Mouse (Mus musculus) ES-E14 (cell line): Measurements from ENCODE around the gene Lce1m. TPM values are rescaled to one million over a fixed set of nuclear protein-coding genes. Genes with fewer than 3 reads are reported as not detected.
"Not testable (repeated sequence)": the region's sequence is repeated elsewhere in the genome, so short reads cannot be mapped to it uniquely, and the experiment has no call there.

ENCODE experiments used
- DNase-seq: peaks from one replicate; pipeline ENCODE4 v3.0.0-alpha.2; 2013; ENCODE audit warnings: low read depth, low spot score
- H3K27ac ChIP-seq: 2 replicates; pipeline ENCODE4 v1.5.1; 2012; ENCODE audit warnings: low read depth, mild to moderate bottlenecking, low read length, moderate library complexity, mixed read lengths; ENCODE audit not compliant: poor library complexity, insufficient read depth, severe bottlenecking
- H3K36me3 ChIP-seq: 2 replicates; pipeline ENCODE4 v1.6.1; 2012; ENCODE audit warnings: mild to moderate bottlenecking, low read length, moderate library complexity, mixed read lengths; ENCODE audit not compliant: control insufficient read depth, poor library complexity, insufficient read depth, severe bottlenecking
- H3K4me1 ChIP-seq, 2 experiments: fragments of 150-350 bp in 1 of 2; sonication (generic) in 1 of 2; 2 replicates each; pipeline ENCODE4 v1.6.1; 2012; ENCODE audit warnings: low read length in 2 of 2, mild to moderate bottlenecking in 1 of 2, mixed read lengths in 1 of 2; ENCODE audit not compliant: control insufficient read depth in 2 of 2, insufficient read depth in 2 of 2, poor library complexity in 1 of 2
- H3K4me3 ChIP-seq, 2 experiments: fragments of 150-350 bp in 1 of 2; sonication (generic) in 1 of 2; 2 replicates each; pipeline ENCODE4 v1.5.1; 2012; ENCODE audit warnings: low read length in 2 of 2, low read depth in 1 of 2, mild to moderate bottlenecking in 1 of 2, mixed read lengths in 1 of 2; ENCODE audit not compliant: insufficient read depth in 1 of 2, poor library complexity in 1 of 2, severe bottlenecking in 1 of 2
- H3K9ac ChIP-seq: 2 replicates; pipeline ENCODE4 v1.6.1; 2012; ENCODE audit warnings: low read depth, mild to moderate bottlenecking, low read length, mixed read lengths; ENCODE audit not compliant: poor library complexity, insufficient read depth, severe bottlenecking
- H3K9me3 ChIP-seq: fragments of 150-350 bp; sonication (generic); 2 replicates; pipeline ENCODE4 v1.6.1; 2012; ENCODE audit warnings: low read depth, mild to moderate bottlenecking, low read length; ENCODE audit not compliant: control insufficient read depth, insufficient read depth
- CHD2 ChIP-seq: IDR thresholded peaks from 2 replicates; pipeline ENCODE4 v1.6.1; 2014; ENCODE audit warnings: mild to moderate bottlenecking, low read depth, low read length, inconsistent platforms
- HCFC1 ChIP-seq: IDR thresholded peaks from 2 replicates; pipeline ENCODE4 v1.6.1; 2012; ENCODE audit warnings: low read length, inconsistent platforms, borderline replicate concordance; ENCODE audit not compliant: insufficient read depth
- MAFK ChIP-seq: IDR thresholded peaks from 2 replicates; pipeline ENCODE4 v1.6.1; 2014; ENCODE audit warnings: mild to moderate bottlenecking, low read depth, low read length, inconsistent platforms; ENCODE audit not compliant: insufficient read depth
- ZC3H11A ChIP-seq: IDR thresholded peaks from 2 replicates; pipeline ENCODE4 v1.6.1; 2012; ENCODE audit warnings: low read depth, mild to moderate bottlenecking, inconsistent platforms, low read length, borderline replicate concordance
- ZNF384 ChIP-seq: IDR thresholded peaks from 2 replicates; pipeline ENCODE4 v1.6.1; 2012; ENCODE audit warnings: low read depth, low read length, inconsistent platforms
- in situ Hi-C, 2 experiments: fragments of 600-800 bp; cut with MboI; formaldehyde crosslinking; loops; one replicate each; pipeline ENCODE4 v1.15.1; 2025; ENCODE audit warnings: low sequenced_read_pairs in 2 of 2, inconsistent platforms in 1 of 2; ENCODE audit not compliant: unreplicated experiment in 2 of 2
- total RNA-seq: library from RNA; depleted of rRNA; stranded (reverse); fragments of 300-350 nt; gene quantifications from 2 replicates; pipeline ENCODE4 v1.2.3, GENCODE M21; 2012; rRNA removed

Gene Lce1m
- not detected in 2 replicates for total RNA-seq

GRCm38 (mm10) chr3:93018960-93019359 is at the start of gene Lce1m:
TSS of gene Lce1m (minus strand) at chr3:93019060.
- H3K36me3 ChIP-seq: no peaks in the 10 kb centered on the region
- peaks cover 0 to 6% of the 10 kb centered on the region in 2 experiments; a peak in 2 of 4 replicates for H3K4me1 ChIP-seq
- no peak for DNase-seq
- H3K27ac ChIP-seq: no peak within 1 kb of the TSS
- no peaks in the 10 kb centered on the region for H3K9me3 ChIP-seq
- peak within 1 kb of the TSS in 1 of 2 experiments; percentile 61; a peak in 2 of 4 replicates for H3K4me3 ChIP-seq
- H3K9ac ChIP-seq: no peak within 1 kb of the TSS; the same call in 1 of the 2 replicates
- TF ChIP-seq CHD2: no peak
- no peak for TF ChIP-seq MAFK
- no peak for TF ChIP-seq HCFC1
- no peak for TF ChIP-seq ZC3H11A
- no peak for TF ChIP-seq ZNF384
- in situ Hi-C loops: no loop called here

GRCm38 (mm10) chr3:93068523-93068922 is 49.7 kb upstream of the Lce1m start, which contains the start of gene Gm4858:
TSS of gene Gm4858 (plus strand) at chr3:93068823.
- H3K9ac ChIP-seq, H3K27ac ChIP-seq, H3K9me3 ChIP-seq, DNase-seq, H3K4me1 ChIP-seq, H3K36me3 ChIP-seq, in situ Hi-C loops, H3K4me3 ChIP-seq: not testable (repeated sequence)

GRCm38 (mm10) chr3:93052826-93053474 is 34.1 kb upstream of the Lce1m start:
- Histone ChIP-seq H3K4me3 (peak overlapping the region in 1 of 2 experiments; percentile 47; a peak in 2 of 4 replicates), H3K9ac (no peak overlapping the region), H3K4me1 (no peaks in the 10 kb centered on the region), H3K27ac (no peak overlapping the region), H3K36me3 (no peaks in the 10 kb centered on the region), H3K9me3 (no peaks in the 10 kb centered on the region)
- in situ Hi-C loops: no loop called here
- no peak; the same call in 1 of the 2 replicates for TF ChIP-seq ZC3H11A
- TF ChIP-seq HCFC1: no peak
- TF ChIP-seq ZNF384: no peak
- TF ChIP-seq CHD2: no peak
- no peak for TF ChIP-seq MAFK
- DNase-seq: peak; percentile 66

GRCm38 (mm10) chr3:93050182-93050581 is 31.3 kb upstream of the Lce1m start:
- no peak overlapping the region for H3K9ac ChIP-seq
- no peaks in the 10 kb centered on the region for H3K36me3 ChIP-seq
- DNase-seq: no peak
- TF ChIP-seq CHD2 (no peak), MAFK (no peak), HCFC1 (peak; percentile 65; the same call in 1 of the 2 replicates), ZNF384 (no peak), ZC3H11A (no peak)
- no peaks in the 10 kb centered on the region for H3K4me1 ChIP-seq
- in situ Hi-C loops: no loop called here
- no peak overlapping the region for H3K27ac ChIP-seq
- H3K9me3 ChIP-seq: no peaks in the 10 kb centered on the region
- H3K4me3 ChIP-seq: no peak overlapping the region
